Mouse (Mus musculus): ENCODE results near the gene Muc1.
"Not testable (repeated sequence)": the region's sequence is repeated elsewhere in the genome, so short reads cannot be mapped to it uniquely, and the experiment has no call there.

The Muc1 gene

GRCm38 (mm10) chr3:89210731-89211130, 18.1 kb upstream of the Muc1 start:
- DNase-seq, result no peak

GRCm38 (mm10) chr3:89213803-89214530, 14.9 kb upstream of the Muc1 start:
- peak; percentile 84 for DNase-seq

- DNase-seq, result no peak
Measured at GRCm38 (mm10) chr3:89214681-89215411, 14.0 kb upstream of the Muc1 start, which contains the start of gene Thbs3. Thbs3 (plus strand) TSS chr3:89215180.

- DNase-seq, result peak; percentile 81
Measured at GRCm38 (mm10) chr3:89215853-89216252, 13.0 kb upstream of the Muc1 start.

- DNase-seq, result not testable (repeated sequence)
Measured at GRCm38 (mm10) chr3:89216407-89216806, 12.4 kb upstream of the Muc1 start.

- no peak for DNase-seq
Measured at GRCm38 (mm10) chr3:89218271-89218670, 10.6 kb upstream of the Muc1 start.

GRCm38 (mm10) chr3:89219546-89219945, 9.3 kb upstream of the Muc1 start:
- no peak for DNase-seq

GRCm38 (mm10) chr3:89221167-89221566, 7.7 kb upstream of the Muc1 start:
- DNase-seq, result no peak

GRCm38 (mm10) chr3:89224796-89225195, 4.1 kb upstream of the Muc1 start:
- DNase-seq, result no peak

- DNase-seq, result no peak
Measured at GRCm38 (mm10) chr3:89225321-89225815, 3.5 kb upstream of the Muc1 start.

GRCm38 (mm10) chr3:89225918-89226317, 2.9 kb upstream of the Muc1 start:
- no peak for DNase-seq

GRCm38 (mm10) chr3:89226361-89226760, 2.5 kb upstream of the Muc1 start:
- no peak for DNase-seq

- no peak for DNase-seq
Measured at GRCm38 (mm10) chr3:89226900-89227299, 2.0 kb upstream of the Muc1 start, which contains the start of gene Mtx1. Mtx1 (minus strand) TSS chr3:89227088.

- DNase-seq, result no peak
Measured at GRCm38 (mm10) chr3:89227307-89228179, 1.3 kb upstream of the Muc1 start.

GRCm38 (mm10) chr3:89228180-89228549, 692 bp upstream of the Muc1 start:
- peak; percentile 81 for DNase-seq

GRCm38 (mm10) chr3:89229276-89229675, 419 bp downstream of the Muc1 start:
- DNase-seq, result no peak

- no peak for DNase-seq
Measured at GRCm38 (mm10) chr3:89230561-89230960, 1.7 kb downstream of the Muc1 start.

GRCm38 (mm10) chr3:89231345-89231744, 2.5 kb downstream of the Muc1 start:
- no peak for DNase-seq

GRCm38 (mm10) chr3:89231772-89232275, 3.0 kb downstream of the Muc1 start:
- no peak for DNase-seq

- no peak for DNase-seq
Measured at GRCm38 (mm10) chr3:89232614-89233013, 3.8 kb downstream of the Muc1 start.

GRCm38 (mm10) chr3:89233562-89234110, 4.8 kb downstream of the Muc1 start:
- no peak for DNase-seq

GRCm38 (mm10) chr3:89236516-89236915, 7.7 kb downstream of the Muc1 start:
- no peak for DNase-seq

- no peak for DNase-seq
Measured at GRCm38 (mm10) chr3:89237682-89238081, 8.8 kb downstream of the Muc1 start.

All from cerebellum, adult 11 months (tissue).